Comparison of ENCODE assay signal across 8 mouse cellular contexts in the genomic region with DNA sequence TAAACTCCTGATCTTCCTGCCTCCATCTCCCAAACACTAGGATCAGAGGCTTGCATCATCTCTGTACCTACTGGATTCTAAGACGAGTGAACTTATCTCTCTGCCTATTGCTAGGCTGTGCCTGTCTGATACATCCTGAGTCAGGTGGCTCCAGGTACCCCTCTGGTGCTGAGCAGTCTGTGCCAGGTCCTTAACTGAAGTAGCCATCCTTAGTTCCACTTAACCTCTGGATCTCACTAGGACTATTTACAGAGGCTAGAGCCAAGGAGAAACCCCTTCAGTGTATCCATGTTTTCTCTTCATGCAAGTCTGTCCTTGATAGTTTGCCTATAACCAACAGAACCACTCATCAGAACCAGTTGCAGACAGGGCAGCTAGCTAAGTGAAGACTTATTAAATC. TPM values are rescaled to one million over a fixed set of nuclear protein-coding genes. Genes with fewer than 3 reads are reported as not detected.
DNase-seq lines count a peak whose midpoint lies in the region; ATAC-seq and TF ChIP-seq lines count a peak whose summit lies in the region.

No protein-coding gene starts in this region.

- no peak for ATAC-seq in kidney, embryonic 14.5 days (ENCODE audit: low FRiP score, low TSS enrichment)
- ATAC-seq in embryonic facial prominence, embryonic 14.5 days (ENCODE audit: low read depth) = no peak
- ATAC-seq in limb, embryonic 14.5 days (ENCODE audit: low FRiP score, low read depth) = no peak
- no peak for ATAC-seq in midbrain, postnatal 0 days (ENCODE audit: low FRiP score)
- no peak for ATAC-seq in erythroid progenitor cell, adult 5-6 weeks (replicated peaks; ENCODE audit: low FRiP score, poor library complexity, severe bottlenecking)

- no peak overlapping the region for H3K4me3 ChIP-seq in kidney, embryonic 14.5 days (ENCODE audit: low read length)
- peak overlapping the region; percentile 74 for H3K4me3 ChIP-seq in embryonic facial prominence, embryonic 14.5 days (ENCODE audit: low read depth, low read length)
- peak overlapping the region; percentile 81 for H3K4me3 ChIP-seq in limb, embryonic 14.5 days (replicated peaks; ENCODE audit: low read length)
- no peak overlapping the region for H3K4me3 ChIP-seq in midbrain, postnatal 0 days (ENCODE audit: low read depth, low read length)

- WGBS in kidney, embryonic 14.5 days = 75% methylated on average over 1 of the region's 1 CpGs
- 91% methylated on average over 1 of the region's 1 CpGs for WGBS in embryonic facial prominence, embryonic 14.5 days
- WGBS in limb, embryonic 14.5 days = 76% methylated on average over 1 of the region's 1 CpGs
- WGBS in midbrain, postnatal 0 days = 89% methylated on average over 1 of the region's 1 CpGs

- no peak overlapping the region for H3K27ac ChIP-seq in kidney, embryonic 14.5 days (ENCODE audit: low read depth, low read length)
- no peak overlapping the region for H3K27ac ChIP-seq in embryonic facial prominence, embryonic 14.5 days (replicated peaks; ENCODE audit: low read depth, low read length)
- H3K27ac ChIP-seq in limb, embryonic 14.5 days (replicated peaks; ENCODE audit: low read depth, low read length) = no peak overlapping the region
- no peak overlapping the region for H3K27ac ChIP-seq in midbrain, postnatal 0 days (ENCODE audit: low read depth, low read length)

- no peaks in the 10 kb centered on the region for H3K36me3 ChIP-seq in kidney, embryonic 14.5 days (ENCODE audit: control insufficient read depth, insufficient read depth, low read length)
- H3K36me3 ChIP-seq in embryonic facial prominence, embryonic 14.5 days (ENCODE audit: control insufficient read depth, insufficient read depth, low read length) = no peaks in the 10 kb centered on the region
- no peaks in the 10 kb centered on the region for H3K36me3 ChIP-seq in limb, embryonic 14.5 days (ENCODE audit: control insufficient read depth, insufficient read depth, low read length)
- no peaks in the 10 kb centered on the region for H3K36me3 ChIP-seq in midbrain, postnatal 0 days (ENCODE audit: insufficient read depth, low read length)

- H3K4me1 ChIP-seq in kidney, embryonic 14.5 days (ENCODE audit: control insufficient read depth, insufficient read depth, low read length) = peaks cover 13% of the 10 kb centered on the region
- H3K4me1 ChIP-seq in embryonic facial prominence, embryonic 14.5 days (ENCODE audit: control insufficient read depth, insufficient read depth, low read length) = peaks cover 28% of the 10 kb centered on the region
- peaks cover 31% of the 10 kb centered on the region for H3K4me1 ChIP-seq in limb, embryonic 14.5 days (ENCODE audit: control insufficient read depth, insufficient read depth, low read length)
- H3K4me1 ChIP-seq in midbrain, postnatal 0 days (ENCODE audit: insufficient read depth, low read length) = peaks cover 16% of the 10 kb centered on the region; the same call in 1 of the 2 replicates

- H3K27me3 ChIP-seq in kidney, embryonic 14.5 days (ENCODE audit: control insufficient read depth, insufficient read depth, low read length) = no peaks in the 10 kb centered on the region
- no peaks in the 10 kb centered on the region for H3K27me3 ChIP-seq in embryonic facial prominence, embryonic 14.5 days (replicated peaks; ENCODE audit: control insufficient read depth, insufficient read depth, low read length)
- H3K27me3 ChIP-seq in limb, embryonic 14.5 days (ENCODE audit: control insufficient read depth, insufficient read depth, low read length) = no peaks in the 10 kb centered on the region
- no peaks in the 10 kb centered on the region for H3K27me3 ChIP-seq in midbrain, postnatal 0 days (ENCODE audit: insufficient read depth, low read length)

- DNase-seq in kidney, postnatal 14 days = no peak
- no peak for DNase-seq in embryonic facial prominence, embryonic 14.5 days (ENCODE audit: low spot score)
- DNase-seq in limb, embryonic 14.5 days (ENCODE audit: low spot score) = no peak
- DNase-seq in midbrain, postnatal 0 days (ENCODE audit: low spot score) = no peak
- no peak for DNase-seq in adipocyte (ENCODE audit: low spot score)
- no peak for DNase-seq in left cerebral cortex, adult 11 months (ENCODE audit: low spot score)

- H3K9ac ChIP-seq in kidney, embryonic 14.5 days (ENCODE audit: low read depth, low read length) = no peak overlapping the region
- no peak overlapping the region for H3K9ac ChIP-seq in embryonic facial prominence, embryonic 14.5 days (ENCODE audit: low read depth, low read length)
- no peak overlapping the region for H3K9ac ChIP-seq in limb, embryonic 14.5 days (ENCODE audit: low read depth, low read length, severe bottlenecking)
- H3K9ac ChIP-seq in midbrain, postnatal 0 days (replicated peaks; ENCODE audit: low read length, poor library complexity, severe bottlenecking) = no peak overlapping the region

- no peak for TF ChIP-seq CTCF in midbrain, postnatal 0 days (IDR thresholded peaks at IDR 0.05)

- H3K9me3 ChIP-seq in kidney, embryonic 14.5 days (ENCODE audit: control insufficient read depth, low read length) = no peaks in the 10 kb centered on the region
- H3K9me3 ChIP-seq in embryonic facial prominence, embryonic 14.5 days (ENCODE audit: control insufficient read depth, low read length) = no peaks in the 10 kb centered on the region
- no peaks in the 10 kb centered on the region for H3K9me3 ChIP-seq in limb, embryonic 14.5 days (ENCODE audit: control insufficient read depth, low read length)
- H3K9me3 ChIP-seq in midbrain, postnatal 0 days (ENCODE audit: low read length) = no peaks in the 10 kb centered on the region

- H3K4me2 ChIP-seq in kidney, embryonic 14.5 days (replicated peaks; ENCODE audit: low read depth, low read length) = peak overlapping the region; percentile 80; the same call in 1 of the 2 replicates
- H3K4me2 ChIP-seq in embryonic facial prominence, embryonic 14.5 days (ENCODE audit: low read depth, low read length) = peak overlapping the region; percentile 74
- H3K4me2 ChIP-seq in limb, embryonic 14.5 days (replicated peaks; ENCODE audit: low read depth, low read length, severe bottlenecking) = peak overlapping the region; percentile 75
- peak overlapping the region; percentile 81 for H3K4me2 ChIP-seq in midbrain, postnatal 0 days (ENCODE audit: low read depth, low read length, poor library complexity, severe bottlenecking)

- no peak for TF ChIP-seq POLR2A in limb, embryonic 14.5 days (IDR thresholded peaks at IDR 0.05; ENCODE audit: borderline replicate concordance, extremely low read depth, insufficient read depth, insufficient read length)

RNA-seq across cellular contexts. Expression of a gene that starts 2.9 kb away (rescaled TPM):
- polyA plus RNA-seq in kidney, embryonic 14.5 days (2014; fragmentation: Nextera tagmentation; extraction: Ambion mirVana) = 78.5 and 84.8 TPM in 2 replicates
- polyA plus RNA-seq in embryonic facial prominence, embryonic 14.5 days (2014; fragmentation: Nextera tagmentation; extraction: Ambion mirVana) = 92.6 and 111 TPM in 2 replicates
- polyA plus RNA-seq in limb, embryonic 14.5 days (2012; rRNA removed) = 51.5 and 64.5 TPM in 2 replicates
- polyA plus RNA-seq in limb, embryonic 14.5 days (2014; fragmentation: Nextera tagmentation; extraction: Ambion mirVana) = 92.1 and 96.0 TPM in 2 replicates
- total RNA-seq in midbrain, postnatal 0 days (2014; rRNA removed) = 227 and 231 TPM in 2 replicates
- 142 and 147 TPM in 2 replicates for polyA plus RNA-seq in midbrain, postnatal 0 days (2015; fragmentation: Nextera tagmentation; extraction: Ambion mirVana)
- total RNA-seq in erythroid progenitor cell, adult 5-6 weeks (2015; ENCODE audit: low replicate concordance) = 0.72 and 9.2 TPM in 2 replicates
- total RNA-seq in erythroid progenitor cell, adult 5-6 weeks (2017; ENCODE audit: low replicate concordance) = 0.64 and 5.5 TPM in 2 replicates

RNA-seq across cellular contexts. Expression of a gene that starts 34.1 kb away (rescaled TPM):
- 0.14 and 0.42 TPM in 2 replicates for polyA plus RNA-seq in kidney, embryonic 14.5 days (2014; fragmentation: Nextera tagmentation; extraction: Ambion mirVana)
- 0.46 and 1.2 TPM in 2 replicates for polyA plus RNA-seq in embryonic facial prominence, embryonic 14.5 days (2014; fragmentation: Nextera tagmentation; extraction: Ambion mirVana)
- 1.4 TPM in 2 replicates for polyA plus RNA-seq in limb, embryonic 14.5 days (2012; rRNA removed)
- 0.37 and 0.48 TPM in 2 replicates for polyA plus RNA-seq in limb, embryonic 14.5 days (2014; fragmentation: Nextera tagmentation; extraction: Ambion mirVana)
- 17.4 and 19.6 TPM in 2 replicates for total RNA-seq in midbrain, postnatal 0 days (2014; rRNA removed)
- 8.1 and 8.5 TPM in 2 replicates for polyA plus RNA-seq in midbrain, postnatal 0 days (2015; fragmentation: Nextera tagmentation; extraction: Ambion mirVana)
- total RNA-seq in erythroid progenitor cell, adult 5-6 weeks (2015; ENCODE audit: low replicate concordance) = not detected in 2 replicates
- not detected in 2 replicates for total RNA-seq in erythroid progenitor cell, adult 5-6 weeks (2017; ENCODE audit: low replicate concordance)

Comparison
In these comparisons a context has a peak if more than half of its experiments do, and no peak if none do; other contexts are left out.
1. H3K4me3 ChIP-seq: peak in embryonic facial prominence, embryonic 14.5 days (single experiment) and limb, embryonic 14.5 days (single experiment); none in kidney, embryonic 14.5 days (single experiment) and midbrain, postnatal 0 days (single experiment).
2. Peak in every context shown above with its lines, with median percentiles within 50 percentile points of each other: H3K4me2 ChIP-seq.